Mouse (Mus musculus): ENCODE measurements around the gene Tbc1d1. TPM values are rescaled to one million over a fixed set of nuclear protein-coding genes. Genes with fewer than 3 reads are reported as not detected.

Gene Tbc1d1
- polyA plus RNA-seq, 1 experiment from 2014 or later = 11.5 TPM

- no peak overlapping the region for H3K9ac ChIP-seq (ENCODE audit: low read length)
- no peaks in the 10 kb centered on the region for H3K4me1 ChIP-seq (replicated peaks; ENCODE audit: control insufficient read depth, insufficient read depth)
- H3K36me3 ChIP-seq (ENCODE audit: control insufficient read depth, insufficient read depth, low read length) = no peaks in the 10 kb centered on the region
- DNase-seq (ENCODE audit: low spot score) (no peak), ATAC-seq (ENCODE audit: low FRiP score, low TSS enrichment) (no peak)
- no peak overlapping the region for H3K4me2 ChIP-seq (replicated peaks; ENCODE audit: low read depth)
- no peak for TF ChIP-seq CTCF (IDR thresholded peaks at IDR 0.05; ENCODE audit: low read depth)
- TF ChIP-seq EP300 (optimal IDR thresholded peaks at IDR 0.05) = no peak
- H3K4me3 ChIP-seq (ENCODE audit: low read depth, low read length) = no peak overlapping the region
- H3K27me3 ChIP-seq (ENCODE audit: control insufficient read depth, insufficient read depth, low read length) = no peaks in the 10 kb centered on the region
- no peaks in the 10 kb centered on the region for H3K9me3 ChIP-seq (ENCODE audit: control insufficient read depth, low read length)
- 67% methylated on average over 5 of the region's 5 CpGs for WGBS
- H3K27ac ChIP-seq (replicated peaks) = no peak overlapping the region
These were observed 18.4 kb downstream of the Tbc1d1 start for GRCm38 (mm10) chr5:64174429-64174935.

- no peak for TF ChIP-seq EP300 (optimal IDR thresholded peaks at IDR 0.05)
- no peak for TF ChIP-seq CTCF (IDR thresholded peaks at IDR 0.05; ENCODE audit: low read depth)
- Histone ChIP-seq H3K4me2 (replicated peaks; ENCODE audit: low read depth) (no peak overlapping the region), H3K4me1 (replicated peaks; ENCODE audit: control insufficient read depth, insufficient read depth) (no peaks in the 10 kb centered on the region), H3K4me3 (ENCODE audit: low read depth, low read length) (no peak overlapping the region), H3K9ac (ENCODE audit: low read length) (no peak overlapping the region), H3K27ac (replicated peaks) (no peak overlapping the region), H3K27me3 (ENCODE audit: control insufficient read depth, insufficient read depth, low read length) (no peaks in the 10 kb centered on the region), H3K36me3 (ENCODE audit: control insufficient read depth, insufficient read depth, low read length) (no peaks in the 10 kb centered on the region), H3K9me3 (ENCODE audit: control insufficient read depth, low read length) (no peaks in the 10 kb centered on the region)
- no peak for DNase-seq (ENCODE audit: low spot score)
- WGBS = 54% methylated on average over 8 of the region's 8 CpGs
- no peak for ATAC-seq (ENCODE audit: low FRiP score, low TSS enrichment)
These were observed 24.4 kb downstream of the Tbc1d1 start for GRCm38 (mm10) chr5:64180548-64180947.

- H3K4me2 ChIP-seq (replicated peaks; ENCODE audit: low read depth) = no peak overlapping the region
- TF ChIP-seq CTCF (IDR thresholded peaks at IDR 0.05; ENCODE audit: low read depth) = no peak
- no peak for TF ChIP-seq EP300 (optimal IDR thresholded peaks at IDR 0.05)
- DNase-seq (ENCODE audit: low spot score) (no peak), ATAC-seq (ENCODE audit: low FRiP score, low TSS enrichment) (no peak)
- no peak overlapping the region for H3K27ac ChIP-seq (replicated peaks)
- no peaks in the 10 kb centered on the region for H3K9me3 ChIP-seq (ENCODE audit: control insufficient read depth, low read length)
- no peaks in the 10 kb centered on the region for H3K36me3 ChIP-seq (ENCODE audit: control insufficient read depth, insufficient read depth, low read length)
- WGBS = 57% methylated on average over 4 of the region's 4 CpGs
- no peak overlapping the region for H3K9ac ChIP-seq (ENCODE audit: low read length)
- H3K27me3 ChIP-seq (ENCODE audit: control insufficient read depth, insufficient read depth, low read length) = no peaks in the 10 kb centered on the region
- H3K4me3 ChIP-seq (ENCODE audit: low read depth, low read length) = no peak overlapping the region
- H3K4me1 ChIP-seq (replicated peaks; ENCODE audit: control insufficient read depth, insufficient read depth) = no peaks in the 10 kb centered on the region
These were observed 27.6 kb downstream of the Tbc1d1 start for GRCm38 (mm10) chr5:64183712-64184111.

GRCm38 (mm10) chr5:64185257-64185656, 29.2 kb downstream of the Tbc1d1 start:
- no peak for DNase-seq (ENCODE audit: low spot score)
- Histone ChIP-seq H3K9ac (ENCODE audit: low read length) (no peak overlapping the region), H3K4me1 (replicated peaks; ENCODE audit: control insufficient read depth, insufficient read depth) (no peaks in the 10 kb centered on the region), H3K27me3 (ENCODE audit: control insufficient read depth, insufficient read depth, low read length) (no peaks in the 10 kb centered on the region), H3K9me3 (ENCODE audit: control insufficient read depth, low read length) (no peaks in the 10 kb centered on the region), H3K36me3 (ENCODE audit: control insufficient read depth, insufficient read depth, low read length) (no peaks in the 10 kb centered on the region), H3K4me2 (replicated peaks; ENCODE audit: low read depth) (no peak overlapping the region), H3K4me3 (ENCODE audit: low read depth, low read length) (no peak overlapping the region), H3K27ac (replicated peaks) (no peak overlapping the region)
- no peak for TF ChIP-seq EP300 (optimal IDR thresholded peaks at IDR 0.05)
- TF ChIP-seq CTCF (IDR thresholded peaks at IDR 0.05; ENCODE audit: low read depth) = no peak
- 46% methylated on average over 7 of the region's 7 CpGs for WGBS
- no peak for ATAC-seq (ENCODE audit: low FRiP score, low TSS enrichment)

GRCm38 (mm10) chr5:64186566-64186965, 30.5 kb downstream of the Tbc1d1 start:
- Histone ChIP-seq H3K27ac (replicated peaks) (no peak overlapping the region), H3K36me3 (ENCODE audit: control insufficient read depth, insufficient read depth, low read length) (no peaks in the 10 kb centered on the region), H3K4me2 (replicated peaks; ENCODE audit: low read depth) (no peak overlapping the region), H3K9me3 (ENCODE audit: control insufficient read depth, low read length) (0 out of 2 replicates have a peak, but pooled peaks cover 5% of the 10 kb centered on the region), H3K4me3 (ENCODE audit: low read depth, low read length) (no peak overlapping the region), H3K27me3 (ENCODE audit: control insufficient read depth, insufficient read depth, low read length) (no peaks in the 10 kb centered on the region), H3K9ac (ENCODE audit: low read length) (no peak overlapping the region), H3K4me1 (replicated peaks; ENCODE audit: control insufficient read depth, insufficient read depth) (no peaks in the 10 kb centered on the region)
- DNase-seq (ENCODE audit: low spot score) (no peak), ATAC-seq (ENCODE audit: low FRiP score, low TSS enrichment) (no peak)
- 78% methylated on average over 5 of the region's 5 CpGs for WGBS
- TF ChIP-seq CTCF (IDR thresholded peaks at IDR 0.05; ENCODE audit: low read depth) (no peak), EP300 (optimal IDR thresholded peaks at IDR 0.05) (no peak)

GRCm38 (mm10) chr5:64188083-64188648, 32.1 kb downstream of the Tbc1d1 start:
- 46% methylated on average over 3 of the region's 3 CpGs for WGBS
- no peak for TF ChIP-seq EP300 (optimal IDR thresholded peaks at IDR 0.05)
- no peak for TF ChIP-seq CTCF (IDR thresholded peaks at IDR 0.05; ENCODE audit: low read depth)
- H3K4me1 ChIP-seq (replicated peaks; ENCODE audit: control insufficient read depth, insufficient read depth) = no peaks in the 10 kb centered on the region
- H3K36me3 ChIP-seq (ENCODE audit: control insufficient read depth, insufficient read depth, low read length) = no peaks in the 10 kb centered on the region
- no peak overlapping the region for H3K27ac ChIP-seq (replicated peaks)
- DNase-seq (ENCODE audit: low spot score) (no peak), ATAC-seq (ENCODE audit: low FRiP score, low TSS enrichment) (no peak)
- no peak overlapping the region for H3K4me2 ChIP-seq (replicated peaks; ENCODE audit: low read depth)
- H3K9ac ChIP-seq (ENCODE audit: low read length) = no peak overlapping the region
- H3K27me3 ChIP-seq (ENCODE audit: control insufficient read depth, insufficient read depth, low read length) = no peaks in the 10 kb centered on the region
- H3K9me3 ChIP-seq (ENCODE audit: control insufficient read depth, low read length) = 0 out of 2 replicates have a peak, but pooled peaks cover 5% of the 10 kb centered on the region
- H3K4me3 ChIP-seq (ENCODE audit: low read depth, low read length) = no peak overlapping the region
